Mouse (Mus musculus): ENCODE measurements at regions not wholly inside any gene's neighbourhood (a gene's known extent, or its start where the extent isn't known, plus 50 kb on each side); places are given as distances from the start of the nearest gene placed in this dataset.
A peak's percentile ranks its signal among the peaks of the same experiment; 100 is the strongest.

DNA sequence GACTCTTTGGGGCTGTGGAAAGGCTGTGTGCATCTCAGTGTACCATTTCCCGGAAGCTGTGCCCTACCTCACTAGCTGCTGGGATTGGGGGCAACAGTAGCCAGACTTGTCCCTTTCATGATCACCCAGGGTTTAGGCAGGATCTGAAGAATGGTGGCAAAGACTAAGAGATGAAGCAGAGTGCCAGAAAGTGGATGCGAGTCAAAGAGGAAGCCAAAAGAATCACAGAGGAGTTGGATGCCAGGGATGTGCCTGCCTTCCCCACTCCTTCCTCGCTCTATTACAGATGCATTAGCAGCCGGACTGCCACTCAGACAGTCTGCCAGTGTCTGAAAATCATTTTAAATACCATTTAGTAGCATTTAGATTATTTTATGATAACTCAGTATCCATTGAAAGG, 271.5 kb upstream of the Slc24a2 start:
- Histone ChIP-seq H3K9ac (no peak overlapping the region), H3K4me1 (no peaks in the 10 kb centered on the region), H3K36me3 (no peaks in the 10 kb centered on the region), H3K9me3 (replicated peaks) (no peaks in the 10 kb centered on the region), H3K4me3 (replicated peaks) (no peak overlapping the region), H3K4me2 (no peak overlapping the region), H3K27me3 (no peaks in the 10 kb centered on the region), H3K27ac (no peak overlapping the region)
- ATAC-seq (replicated peaks; ENCODE audit: low FRiP score), result no peak
- WGBS, result 90% methylated on average over 4 of the region's 4 CpGs

DNA sequence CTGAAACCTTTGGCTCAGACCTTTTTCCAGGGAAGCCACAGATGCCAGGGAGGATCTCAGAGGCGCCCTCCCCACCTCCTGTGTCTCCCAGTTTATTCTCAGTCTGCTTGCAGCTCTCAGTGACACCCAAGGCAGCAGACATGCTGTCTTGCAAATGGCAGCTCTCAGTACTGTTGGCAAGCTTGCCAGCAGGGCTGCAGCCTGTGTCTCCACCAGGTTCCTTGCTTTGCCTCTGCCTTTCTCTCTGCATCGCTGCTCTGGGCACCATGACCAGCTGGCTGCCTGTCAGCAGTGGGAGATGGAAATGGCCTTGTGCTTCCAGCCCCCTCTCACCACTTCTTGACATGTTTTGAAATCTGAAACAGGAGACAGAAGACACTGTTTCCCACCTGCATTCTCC, 270.2 kb upstream of the Slc24a2 start:
- no peaks in the 10 kb centered on the region for H3K27me3 ChIP-seq
- H3K9me3 ChIP-seq (replicated peaks), result no peaks in the 10 kb centered on the region
- WGBS, result 64% methylated on average over 2 of the region's 2 CpGs
- no peak overlapping the region for H3K4me2 ChIP-seq
- no peaks in the 10 kb centered on the region for H3K36me3 ChIP-seq
- H3K9ac ChIP-seq, result no peak overlapping the region
- H3K4me3 ChIP-seq (replicated peaks), result no peak overlapping the region
- ATAC-seq (replicated peaks; ENCODE audit: low FRiP score), result peak; percentile 64
- no peak overlapping the region for H3K27ac ChIP-seq
- H3K4me1 ChIP-seq, result no peaks in the 10 kb centered on the region

DNA sequence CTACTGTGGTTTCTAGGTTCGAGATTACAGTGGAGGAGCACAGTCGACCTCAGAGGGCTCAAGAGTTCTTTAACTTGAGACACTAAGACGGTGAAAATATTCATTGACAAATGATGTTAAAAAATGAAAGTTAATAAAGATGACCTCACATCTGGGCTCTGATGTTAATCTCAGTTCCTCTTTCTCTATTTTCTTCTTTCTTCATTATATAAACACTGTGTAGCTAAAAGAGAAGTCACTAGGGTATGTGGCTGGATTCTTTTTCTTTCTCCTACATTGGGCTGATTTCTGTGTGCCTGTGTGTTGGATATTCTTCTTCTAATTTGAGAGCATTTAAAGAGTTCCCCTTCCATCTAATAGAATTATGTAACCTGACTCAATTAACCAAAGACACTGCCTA, 257.5 kb upstream of the Slc24a2 start:
- Histone ChIP-seq H3K4me2 (no peak overlapping the region), H3K9me3 (replicated peaks) (no peaks in the 10 kb centered on the region), H3K27me3 (no peaks in the 10 kb centered on the region), H3K27ac (no peak overlapping the region), H3K4me3 (replicated peaks) (no peak overlapping the region), H3K4me1 (no peaks in the 10 kb centered on the region), H3K36me3 (no peaks in the 10 kb centered on the region), H3K9ac (no peak overlapping the region)
- 93% methylated on average over 3 of the region's 3 CpGs for WGBS
- ATAC-seq (replicated peaks; ENCODE audit: low FRiP score), result no peak

DNA sequence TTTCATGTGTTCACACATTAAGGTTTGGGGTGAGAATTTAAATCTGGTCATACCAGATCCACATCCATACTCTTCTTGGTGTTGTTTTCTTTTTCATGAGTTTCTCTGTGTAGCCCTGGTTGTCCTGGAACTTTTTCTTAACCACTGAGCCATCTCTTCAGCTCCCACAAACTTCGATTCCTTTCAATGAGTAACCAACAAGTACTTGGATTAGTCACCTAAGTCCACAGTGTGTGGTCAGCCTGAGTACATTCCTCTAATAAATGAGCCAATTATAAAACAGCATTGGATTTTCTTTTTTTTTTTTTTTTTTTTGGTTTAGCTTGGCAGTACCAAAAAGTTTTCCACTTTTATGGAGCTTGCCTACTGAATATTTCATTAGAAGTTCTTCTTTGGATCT, 245.3 kb upstream of the Slc24a2 start:
- 0 out of 2 replicates have a peak, but pooled peaks cover 2% of the 10 kb centered on the region for H3K4me1 ChIP-seq
- no peaks in the 10 kb centered on the region for H3K9me3 ChIP-seq (replicated peaks)
- H3K36me3 ChIP-seq, result no peaks in the 10 kb centered on the region
- H3K9ac ChIP-seq, result no peak overlapping the region
- H3K4me2 ChIP-seq, result no peak overlapping the region
- H3K27me3 ChIP-seq, result no peaks in the 10 kb centered on the region
- H3K27ac ChIP-seq, result no peak overlapping the region
- ATAC-seq (replicated peaks; ENCODE audit: low FRiP score), result no peak
- no peak overlapping the region for H3K4me3 ChIP-seq (replicated peaks)
- 70% methylated on average over 1 of the region's 1 CpGs for WGBS

DNA sequence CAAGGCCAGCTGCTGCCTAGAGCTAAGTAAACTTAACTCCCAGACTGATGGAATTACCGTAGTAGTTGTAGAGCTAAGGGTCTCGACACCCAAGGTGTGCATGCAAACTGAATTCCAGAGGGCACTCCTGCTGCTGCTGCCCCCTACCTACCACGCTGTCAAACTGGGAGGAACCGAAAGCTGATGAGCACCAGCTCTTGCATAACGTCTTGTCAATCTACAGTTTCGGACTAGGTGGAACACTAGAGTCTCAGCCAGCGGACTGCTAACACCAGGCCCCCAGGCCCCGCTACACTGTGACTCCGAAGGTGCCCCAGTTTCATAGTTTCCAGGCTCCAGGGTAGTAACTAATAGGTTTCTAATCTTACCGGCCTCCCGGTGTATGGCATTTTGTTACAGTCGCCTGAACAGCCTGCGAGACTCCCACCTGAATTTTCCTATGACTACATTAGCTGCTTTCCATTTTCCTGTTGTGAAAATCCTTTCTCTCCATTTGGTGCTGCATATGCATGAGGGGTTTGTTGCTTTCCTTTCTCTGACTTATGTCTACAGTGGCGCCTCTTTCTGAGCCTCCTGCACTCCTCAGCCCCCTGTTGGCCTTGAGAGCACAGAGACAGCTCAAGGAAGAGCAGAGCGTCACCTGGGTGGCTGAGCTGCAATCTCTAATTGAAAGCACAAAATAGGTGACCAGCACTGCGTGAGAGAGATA, 243.2 kb upstream of the Slc24a2 start:
- Histone ChIP-seq H3K27ac (no peak overlapping the region), H3K4me2 (no peak overlapping the region), H3K4me3 (replicated peaks) (no peak overlapping the region), H3K4me1 (0 out of 2 replicates have a peak, but pooled peaks cover 2% of the 10 kb centered on the region), H3K9me3 (replicated peaks) (no peaks in the 10 kb centered on the region), H3K36me3 (no peaks in the 10 kb centered on the region), H3K27me3 (no peaks in the 10 kb centered on the region), H3K9ac (no peak overlapping the region)
- 87% methylated on average over 16 of the region's 16 CpGs for WGBS
- no peak for ATAC-seq (replicated peaks; ENCODE audit: low FRiP score)

DNA sequence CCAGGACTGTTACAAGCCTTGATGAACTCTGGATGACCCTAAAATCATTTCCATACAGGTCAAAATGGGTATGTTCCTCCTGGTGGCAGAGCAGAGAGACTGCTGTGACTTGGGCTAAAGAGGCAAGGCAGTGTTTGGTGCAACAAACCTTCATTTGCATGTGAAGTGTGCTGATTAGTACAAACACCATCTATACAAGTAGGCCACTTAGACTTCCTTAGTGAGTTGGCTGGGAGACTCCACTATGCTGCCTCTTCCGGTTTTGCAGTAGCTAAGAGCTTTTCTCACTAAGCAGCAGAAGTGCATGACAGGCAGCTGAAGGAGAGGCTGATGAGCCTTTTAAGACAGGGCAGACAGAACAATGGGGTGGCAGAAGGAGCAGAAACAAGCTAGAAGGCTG, 242.5 kb upstream of the Slc24a2 start:
- H3K4me2 ChIP-seq, result no peak overlapping the region
- H3K9me3 ChIP-seq (replicated peaks), result no peaks in the 10 kb centered on the region
- WGBS, result 73% methylated on average over 1 of the region's 1 CpGs
- no peaks in the 10 kb centered on the region for H3K36me3 ChIP-seq
- no peak overlapping the region for H3K27ac ChIP-seq
- no peak overlapping the region for H3K4me3 ChIP-seq (replicated peaks)
- no peak overlapping the region for H3K9ac ChIP-seq
- H3K4me1 ChIP-seq, result 0 out of 2 replicates have a peak, but pooled peaks cover 2% of the 10 kb centered on the region
- no peak for ATAC-seq (replicated peaks; ENCODE audit: low FRiP score)
- no peaks in the 10 kb centered on the region for H3K27me3 ChIP-seq

DNA sequence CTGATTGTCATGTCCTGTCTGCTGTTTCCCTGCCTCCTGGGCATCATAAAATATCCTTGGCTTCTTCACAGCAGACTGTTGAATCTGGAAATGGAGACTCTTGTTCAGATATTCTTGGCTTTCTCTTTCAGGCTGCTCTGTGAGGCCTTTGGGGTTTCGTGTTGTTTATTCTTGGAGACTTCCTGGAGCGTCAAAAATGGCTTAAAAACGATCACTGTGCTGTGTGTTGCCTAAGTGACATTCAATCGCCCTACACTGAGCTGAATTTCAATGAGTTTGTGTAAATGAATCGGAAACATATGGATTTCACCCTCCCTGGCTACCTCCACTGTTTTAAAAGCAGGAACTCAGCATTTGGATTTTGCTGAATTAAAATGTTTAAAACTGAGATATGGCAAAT, 241.1 kb upstream of the Slc24a2 start:
- Histone ChIP-seq H3K27me3 (no peaks in the 10 kb centered on the region), H3K4me3 (replicated peaks) (no peak overlapping the region), H3K27ac (no peak overlapping the region), H3K9me3 (replicated peaks) (no peaks in the 10 kb centered on the region), H3K4me2 (no peak overlapping the region), H3K4me1 (0 out of 2 replicates have a peak, but pooled peaks cover 2% of the 10 kb centered on the region), H3K9ac (no peak overlapping the region), H3K36me3 (no peaks in the 10 kb centered on the region)
- ATAC-seq (replicated peaks; ENCODE audit: low FRiP score), result no peak
- 40% methylated on average over 5 of the region's 5 CpGs for WGBS

DNA sequence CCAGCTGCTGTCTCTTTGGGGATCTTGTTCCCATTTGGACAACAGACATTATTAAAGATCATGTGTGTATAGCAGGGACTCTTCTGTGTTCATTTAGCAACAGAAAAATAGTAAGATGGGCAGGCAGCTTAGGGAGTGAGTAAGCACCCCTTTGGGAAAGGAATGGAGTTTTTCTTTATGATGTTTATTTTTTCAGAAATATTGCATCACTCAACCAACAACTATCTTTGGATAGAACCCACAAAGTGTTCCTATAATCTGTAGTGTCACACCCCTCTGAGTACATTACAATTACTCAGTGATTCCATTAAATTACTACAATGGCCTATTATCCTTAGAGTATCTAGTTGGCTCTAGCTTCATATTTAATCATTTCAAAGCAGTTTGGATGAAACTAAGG, 237.3 kb upstream of the Slc24a2 start:
- Histone ChIP-seq H3K36me3 (no peaks in the 10 kb centered on the region), H3K9me3 (replicated peaks) (no peaks in the 10 kb centered on the region), H3K27me3 (no peaks in the 10 kb centered on the region), H3K4me2 (no peak overlapping the region), H3K9ac (no peak overlapping the region), H3K4me3 (replicated peaks) (no peak overlapping the region), H3K27ac (no peak overlapping the region), H3K4me1 (0 out of 2 replicates have a peak, but pooled peaks cover 2% of the 10 kb centered on the region)
- no peak for ATAC-seq (replicated peaks; ENCODE audit: low FRiP score)

DNA sequence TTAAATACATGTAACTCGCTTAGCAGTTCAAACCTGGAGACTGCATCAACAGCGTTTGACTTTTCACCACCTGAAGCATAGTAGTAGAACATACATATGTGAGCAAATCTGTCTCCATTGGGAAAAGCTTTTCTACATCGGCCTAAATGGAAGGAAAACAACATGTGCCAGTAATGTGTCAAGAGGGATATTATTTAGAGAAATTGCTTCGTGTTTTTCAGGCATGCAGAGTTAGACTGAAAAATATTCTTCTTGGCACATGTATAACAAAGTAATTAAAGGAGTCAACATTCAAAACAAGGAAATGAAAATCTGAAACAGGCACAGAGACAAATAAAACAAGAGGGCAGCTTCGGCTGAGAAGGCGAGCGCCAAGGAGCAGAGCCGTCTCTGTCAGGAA, 236.7 kb upstream of the Slc24a2 start:
- no peak overlapping the region for H3K4me2 ChIP-seq
- ATAC-seq (replicated peaks; ENCODE audit: low FRiP score), result no peak
- WGBS, result 66% methylated on average over 8 of the region's 8 CpGs
- H3K4me3 ChIP-seq (replicated peaks), result no peak overlapping the region
- H3K27me3 ChIP-seq, result no peaks in the 10 kb centered on the region
- H3K27ac ChIP-seq, result no peak overlapping the region
- no peaks in the 10 kb centered on the region for H3K9me3 ChIP-seq (replicated peaks)
- H3K36me3 ChIP-seq, result no peaks in the 10 kb centered on the region
- 0 out of 2 replicates have a peak, but pooled peaks cover 2% of the 10 kb centered on the region for H3K4me1 ChIP-seq
- no peak overlapping the region for H3K9ac ChIP-seq

DNA sequence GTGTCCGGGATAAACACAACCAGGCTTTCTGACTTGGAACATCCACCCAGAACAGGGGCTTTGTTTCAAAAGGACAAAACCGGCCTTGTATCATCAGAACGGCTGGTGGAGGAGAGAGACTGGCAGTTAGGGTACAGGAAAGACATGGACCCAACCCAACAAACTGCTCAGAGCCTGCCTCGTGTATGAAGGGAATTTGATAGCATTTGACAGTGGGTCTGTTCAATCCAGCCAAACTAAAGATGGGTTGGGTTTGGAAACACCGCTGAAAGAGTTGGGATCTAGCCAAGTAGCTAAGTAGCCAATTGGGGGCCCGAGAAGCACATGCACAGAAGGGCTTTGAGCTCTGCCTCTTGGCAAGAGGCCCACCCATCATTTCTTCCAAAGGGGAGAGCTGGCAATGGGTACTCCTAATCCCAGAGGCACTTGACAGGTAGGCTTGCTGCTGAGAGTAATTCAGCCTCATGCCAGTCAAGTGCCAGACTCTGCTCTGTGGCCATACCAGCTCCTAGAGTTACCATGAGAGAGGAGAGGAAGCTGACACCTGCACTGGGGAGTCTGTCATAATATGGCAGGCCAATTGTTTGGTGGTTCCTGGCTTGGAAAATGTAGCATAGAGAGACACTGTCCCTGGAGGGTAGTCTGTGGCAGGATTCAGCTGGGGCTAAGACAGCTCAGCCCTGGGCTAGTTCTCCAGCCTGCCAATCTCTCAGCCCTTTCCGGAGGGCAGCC, 231.1 kb upstream of the Slc24a2 start:
- no peak overlapping the region for H3K4me3 ChIP-seq (replicated peaks)
- no peak overlapping the region for H3K9ac ChIP-seq
- no peaks in the 10 kb centered on the region; the same call in 1 of the 2 replicates for H3K4me1 ChIP-seq
- ATAC-seq (replicated peaks; ENCODE audit: low FRiP score), result no peak
- H3K4me2 ChIP-seq, result no peak overlapping the region
- H3K9me3 ChIP-seq (replicated peaks), result no peaks in the 10 kb centered on the region
- no peaks in the 10 kb centered on the region for H3K36me3 ChIP-seq
- WGBS, result 73% methylated on average over 7 of the region's 7 CpGs
- H3K27me3 ChIP-seq, result no peaks in the 10 kb centered on the region
- H3K27ac ChIP-seq, result no peak overlapping the region

DNA sequence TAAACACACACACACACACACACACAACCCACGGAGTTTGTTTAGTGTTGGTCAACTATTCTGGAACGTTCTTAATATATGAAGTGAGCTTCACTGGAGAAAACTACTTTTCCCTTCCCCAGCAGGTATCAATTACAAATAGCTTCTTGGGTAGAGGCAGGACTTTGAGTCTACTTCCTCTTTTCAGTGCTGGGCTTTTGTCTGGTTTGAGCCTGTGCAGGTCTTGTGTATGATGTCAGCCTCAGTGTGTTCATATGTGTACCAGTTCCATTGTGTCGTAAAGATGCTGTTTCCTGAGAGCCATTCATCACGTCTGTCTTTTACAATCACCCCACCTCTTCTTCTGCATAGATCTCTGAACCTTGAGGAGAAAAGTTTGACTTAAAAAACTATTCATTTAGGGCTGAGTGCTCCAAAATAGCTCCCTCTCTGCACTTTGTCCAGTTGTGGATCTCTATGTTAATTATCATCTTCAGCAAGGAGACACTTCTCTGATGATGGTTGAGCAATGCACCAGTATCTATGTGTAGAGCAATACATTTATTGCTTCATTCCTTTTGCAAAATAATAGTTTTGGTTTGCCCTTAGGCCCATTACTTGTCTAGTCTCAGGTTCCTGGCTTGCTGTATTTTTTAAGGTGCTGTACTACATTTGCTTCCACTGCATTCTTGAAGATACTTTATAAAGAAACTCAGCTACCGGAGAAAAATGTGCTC, 225.7 kb upstream of the Slc24a2 start:
- no peaks in the 10 kb centered on the region for H3K36me3 ChIP-seq

DNA sequence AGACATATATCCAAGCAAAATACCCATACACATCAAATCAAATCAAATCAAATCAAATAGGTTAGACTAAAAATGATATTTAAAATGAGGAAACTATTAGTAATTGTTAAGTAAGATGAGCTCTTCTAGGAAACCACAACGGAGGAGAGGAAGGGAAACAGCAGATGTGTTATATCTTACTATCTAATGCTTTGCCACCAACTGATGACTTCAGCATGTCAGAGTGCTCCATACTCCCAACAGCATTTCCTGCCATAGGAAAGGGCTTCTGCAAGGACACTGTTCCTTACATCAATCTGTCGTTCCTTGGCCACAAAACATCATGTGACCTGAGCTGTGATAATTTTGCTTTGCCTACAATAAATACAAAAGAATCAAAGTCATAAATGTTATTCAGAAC, 221.8 kb upstream of the Slc24a2 start:
- no peak for ATAC-seq (replicated peaks; ENCODE audit: low FRiP score)
- Histone ChIP-seq H3K9ac (no peak overlapping the region), H3K4me3 (replicated peaks) (no peak overlapping the region), H3K27ac (no peak overlapping the region), H3K4me1 (peaks cover 16% of the 10 kb centered on the region; the same call in 1 of the 2 replicates), H3K4me2 (no peak overlapping the region), H3K9me3 (replicated peaks) (no peaks in the 10 kb centered on the region), H3K36me3 (no peaks in the 10 kb centered on the region), H3K27me3 (peaks cover 8% of the 10 kb centered on the region; the same call in 1 of the 2 replicates)
- WGBS, result 43% methylated on average over 2 of the region's 2 CpGs

More for the DNA sequence above, 225.7 kb upstream of the Slc24a2 start:
- H3K4me2 ChIP-seq, result no peak overlapping the region
- H3K9me3 ChIP-seq (replicated peaks), result no peaks in the 10 kb centered on the region
- no peak overlapping the region for H3K9ac ChIP-seq
- peaks cover 8% of the 10 kb centered on the region; the same call in 1 of the 2 replicates for H3K27me3 ChIP-seq
- peaks cover 5% of the 10 kb centered on the region; the same call in 1 of the 2 replicates for H3K4me1 ChIP-seq
- H3K4me3 ChIP-seq (replicated peaks), result no peak overlapping the region
- H3K27ac ChIP-seq, result no peak overlapping the region
- 72% methylated on average over 5 of the region's 5 CpGs for WGBS
- no peak for ATAC-seq (replicated peaks; ENCODE audit: low FRiP score)

All from kidney, embryonic 15.5 days (tissue).